Mouse (Mus musculus): Measurements from ENCODE around the gene D630045J12Rik.

DNA sequence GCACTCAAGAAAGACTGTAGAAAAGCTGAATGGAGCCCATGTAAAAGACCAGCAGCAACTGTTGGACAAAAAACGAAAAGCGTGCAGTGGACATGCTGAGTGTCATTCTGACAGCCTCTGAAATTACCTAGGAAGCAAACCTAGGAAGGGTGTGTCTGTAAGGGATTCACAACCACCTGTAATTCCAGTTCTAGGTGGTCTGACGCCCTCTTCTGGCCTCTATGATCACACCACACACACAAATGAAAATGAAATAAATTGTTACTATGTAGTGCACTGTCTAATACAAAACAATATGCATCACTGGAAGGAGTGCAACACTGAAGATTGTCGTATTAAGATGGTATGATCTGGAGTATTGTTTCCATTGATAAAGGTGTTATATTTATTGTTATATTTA, 8.1 kb upstream of the D630045J12Rik start:
- TF ChIP-seq HCFC1 (IDR thresholded peaks at IDR 0.05; ENCODE audit: borderline replicate concordance, insufficient read depth, low read length) (no peak), CHD2 (IDR thresholded peaks at IDR 0.05; ENCODE audit: low read depth, low read length) (no peak), ZNF384 (IDR thresholded peaks at IDR 0.05; ENCODE audit: low read depth, low read length) (no peak)

Measured in ES-E14 (cell line).